Mouse (Mus musculus) brain, embryonic 14.5 days (tissue): Measurements from ENCODE around the gene Shmt2.

Experiments
- CTCF ChIP-seq: fragments of 200-500 bp; IDR thresholded peaks from 2 replicates; pipeline ENCODE4 v1.5.1; 2012; ENCODE audit warnings: inconsistent platforms, mild to moderate bottlenecking, moderate library complexity, borderline replicate concordance; ENCODE audit not compliant: insufficient read depth, insufficient read length; ENCODE audit errors: extremely low read depth
- POLR2A ChIP-seq: fragments of 200-500 bp; IDR thresholded peaks from 2 replicates; pipeline ENCODE4 v1.6.1; 2012; ENCODE audit warnings: mild to moderate bottlenecking, inconsistent platforms, borderline replicate concordance; ENCODE audit not compliant: poor library complexity, insufficient read depth, insufficient read length, severe bottlenecking; ENCODE audit errors: extremely low read depth

- TF ChIP-seq CTCF (no peak), POLR2A (no peak)
Measured at GRCm38 (mm10) chr10:127521611-127522080, 598 bp downstream of the Shmt2 start.
